Mouse (Mus musculus) MEL (cell line): ENCODE measurements at regions not wholly inside any gene's neighbourhood (a gene's known extent, or its start where the extent isn't known, plus 50 kb on each side); places are given as distances from the start of the nearest gene placed in this dataset.

Source experiments
- DNase-seq: peaks from one replicate; pipeline ENCODE4 v3.0.0; 2011; ENCODE audit warnings: low read depth, low spot score
- H3K27ac ChIP-seq: 2 replicates; pipeline ENCODE4 v1.5.1; 2012; ENCODE audit warnings: low read depth, mild to moderate bottlenecking, control low read depth, low read length, moderate library complexity; ENCODE audit not compliant: control insufficient read depth
- H3K27me3 ChIP-seq, 2 experiments: fragments of 150-350 bp in 1 of 2; sonication (generic) in 1 of 2; 2 replicates each; pipeline ENCODE4 v1.6.1; 2012; ENCODE audit warnings: low read length in 2 of 2, mild to moderate bottlenecking in 2 of 2, improper control_type of control experiment in 1 of 2, moderate library complexity in 1 of 2; ENCODE audit not compliant: insufficient read depth in 2 of 2, control insufficient read depth in 1 of 2
- H3K36me3 ChIP-seq, 2 experiments: 2 replicates each; pipeline ENCODE4 v1.6.1; 2012 to 2014; ENCODE audit warnings: low read length in 2 of 2, improper control_type of control experiment in 1 of 2, inconsistent platforms in 1 of 2, mild to moderate bottlenecking in 1 of 2; ENCODE audit not compliant: insufficient read depth in 2 of 2, control insufficient read depth in 1 of 2
- H3K4me1 ChIP-seq, 2 experiments: fragments of 150-350 bp in 1 of 2; sonication (generic) in 1 of 2; 2 replicates each; pipeline ENCODE4 v1.6.1; 2012; ENCODE audit warnings: low read length in 2 of 2, improper control_type of control experiment in 1 of 2, mild to moderate bottlenecking in 1 of 2; ENCODE audit not compliant: insufficient read depth in 2 of 2, control insufficient read depth in 1 of 2
- H3K4me3 ChIP-seq, 2 experiments: fragments of 150-350 bp in 1 of 2; sonication (generic) in 1 of 2; 2 replicates each; pipeline ENCODE4 v1.5.1; 2012; ENCODE audit warnings: low read depth in 2 of 2, low read length in 2 of 2, mild to moderate bottlenecking in 2 of 2, moderate library complexity in 2 of 2, control low read depth in 1 of 2, improper control_type of control experiment in 1 of 2; ENCODE audit not compliant: control insufficient read depth in 1 of 2, insufficient read depth in 1 of 2
- H3K79me2 ChIP-seq: 2 replicates; pipeline ENCODE4 v1.6.1; 2012; ENCODE audit warnings: mild to moderate bottlenecking, low read length, moderate library complexity; ENCODE audit not compliant: control insufficient read depth, poor library complexity, insufficient read depth
- H3K9ac ChIP-seq: 2 replicates; pipeline ENCODE4 v1.6.1; 2012; ENCODE audit warnings: low read depth, mild to moderate bottlenecking, control low read depth, low read length, moderate library complexity; ENCODE audit not compliant: control insufficient read depth, poor library complexity, severe bottlenecking
- H3K9me3 ChIP-seq: fragments of 150-350 bp; sonication (generic); replicated peaks from 2 replicates; pipeline ENCODE4 v1.6.1; 2012; ENCODE audit warnings: mild to moderate bottlenecking, low read length, improper control_type of control experiment, moderate library complexity; ENCODE audit not compliant: insufficient read depth
- BHLHE40 ChIP-seq: IDR thresholded peaks from 2 replicates; pipeline ENCODE4 v1.6.1; 2012; ENCODE audit warnings: low read depth, mild to moderate bottlenecking, inconsistent platforms, low read length, improper control_type of control experiment, borderline replicate concordance
- CHD1 ChIP-seq: IDR thresholded peaks from 2 replicates; pipeline ENCODE4 v1.6.1; 2012; ENCODE audit warnings: low read depth, mild to moderate bottlenecking, inconsistent platforms, low read length, improper control_type of control experiment
- E2F4 ChIP-seq: IDR thresholded peaks from 2 replicates; pipeline ENCODE4 v1.6.1; 2011; ENCODE audit warnings: low read depth, low read length, improper control_type of control experiment, borderline replicate concordance
- ELF1 ChIP-seq: IDR thresholded peaks from 2 replicates; pipeline ENCODE4 v1.6.1; 2014; ENCODE audit warnings: low read depth, mild to moderate bottlenecking, inconsistent platforms, low read length, improper control_type of control experiment, moderate library complexity
- EP300 ChIP-seq, 2 experiments: IDR thresholded peaks; 2 replicates each; pipeline ENCODE4 v1.6.1; 2011; ENCODE audit warnings: improper control_type of control experiment in 2 of 2, low read length in 2 of 2, low read depth in 1 of 2, mild to moderate bottlenecking in 1 of 2
- ETS1 ChIP-seq: IDR thresholded peaks from 2 replicates; pipeline ENCODE4 v1.6.1; 2012; ENCODE audit warnings: low read depth, mild to moderate bottlenecking, inconsistent platforms, low read length, improper control_type of control experiment, moderate library complexity
- GATA1 ChIP-seq: IDR thresholded peaks from 2 replicates; pipeline ENCODE4 v1.6.1; 2011; ENCODE audit warnings: low read depth, low read length, improper control_type of control experiment
- HCFC1 ChIP-seq: IDR thresholded peaks from 2 replicates; pipeline ENCODE4 v1.6.1; 2012; ENCODE audit warnings: low read depth, mild to moderate bottlenecking, inconsistent platforms, low read length, improper control_type of control experiment, moderate library complexity
- JUND ChIP-seq: IDR thresholded peaks from 2 replicates; pipeline ENCODE4 v1.6.1; 2011; ENCODE audit warnings: low read depth, mild to moderate bottlenecking, improper control_type of control experiment, low read length
- KAT2A ChIP-seq: conservative IDR thresholded peaks from 2 replicates; pipeline ENCODE4 v1.6.1; 2012; ENCODE audit warnings: low read depth, low read length, improper control_type of control experiment, inconsistent platforms
- MAX ChIP-seq: IDR thresholded peaks from 2 replicates; pipeline ENCODE4 v1.6.1; 2011; ENCODE audit warnings: low read length, improper control_type of control experiment
- MEF2A ChIP-seq: IDR thresholded peaks from 2 replicates; pipeline ENCODE4 v1.6.1; 2014; ENCODE audit warnings: low read depth, mild to moderate bottlenecking, inconsistent platforms, low read length, improper control_type of control experiment; ENCODE audit not compliant: poor library complexity, insufficient replicate concordance, severe bottlenecking; ENCODE audit errors: extremely low read depth
- MXI1 ChIP-seq: IDR thresholded peaks from 2 replicates; pipeline ENCODE4 v1.6.1; 2011; ENCODE audit warnings: mild to moderate bottlenecking, low read depth, low read length, improper control_type of control experiment
- MYB ChIP-seq: IDR thresholded peaks from 2 replicates; pipeline ENCODE4 v1.6.1; 2011; ENCODE audit warnings: mild to moderate bottlenecking, low read depth, low read length, improper control_type of control experiment
- NRF1 ChIP-seq: IDR thresholded peaks from 2 replicates; pipeline ENCODE4 v1.6.1; 2014; ENCODE audit warnings: low read depth, mild to moderate bottlenecking, inconsistent platforms, low read length, improper control_type of control experiment, moderate library complexity; ENCODE audit not compliant: poor library complexity, insufficient read depth, severe bottlenecking
- POLR2AphosphoS5 ChIP-seq: IDR thresholded peaks from 2 replicates; pipeline ENCODE4 v1.6.1; 2012; ENCODE audit warnings: low read depth, borderline replicate concordance, mild to moderate bottlenecking, inconsistent platforms, low read length, moderate library complexity, mixed read lengths
- RAD21 ChIP-seq: IDR thresholded peaks from 2 replicates; pipeline ENCODE4 v1.6.1; 2011; ENCODE audit warnings: mild to moderate bottlenecking, low read depth, low read length, improper control_type of control experiment
- SMC3 ChIP-seq: IDR thresholded peaks from 2 replicates; pipeline ENCODE4 v1.6.1; 2011; ENCODE audit warnings: low read depth, low read length, improper control_type of control experiment
- TCF12 ChIP-seq: IDR thresholded peaks from 2 replicates; pipeline ENCODE4 v1.6.1; 2014; ENCODE audit warnings: low read depth, mild to moderate bottlenecking, inconsistent platforms, low read length, improper control_type of control experiment, moderate library complexity
- UBTF ChIP-seq: IDR thresholded peaks from 2 replicates; pipeline ENCODE4 v1.6.1; 2012; ENCODE audit warnings: low read depth, mild to moderate bottlenecking, inconsistent platforms, low read length, improper control_type of control experiment, moderate library complexity, borderline replicate concordance; ENCODE audit not compliant: insufficient read depth
- USF2 ChIP-seq, 2 experiments: IDR thresholded peaks; 2 replicates each; pipeline ENCODE4 v1.6.1; 2011 to 2012; ENCODE audit warnings: improper control_type of control experiment in 2 of 2, low read length in 2 of 2, borderline replicate concordance in 1 of 2, inconsistent platforms in 1 of 2, low read depth in 1 of 2, mild to moderate bottlenecking in 1 of 2; ENCODE audit not compliant: insufficient read depth in 1 of 2
- ZKSCAN1 ChIP-seq: IDR thresholded peaks from 2 replicates; pipeline ENCODE4 v1.6.1; 2012; ENCODE audit warnings: low read depth, mild to moderate bottlenecking, inconsistent platforms, low read length, improper control_type of control experiment, moderate library complexity
- ZMIZ1 ChIP-seq: IDR thresholded peaks from 2 replicates; pipeline ENCODE4 v1.6.1; 2012; ENCODE audit warnings: low read depth, mild to moderate bottlenecking, inconsistent platforms, low read length, improper control_type of control experiment, moderate library complexity
- ZNF384 ChIP-seq: IDR thresholded peaks from 2 replicates; pipeline ENCODE4 v1.6.1; 2012; ENCODE audit warnings: low read depth, mild to moderate bottlenecking, inconsistent platforms, low read length, improper control_type of control experiment

GRCm38 (mm10) chr1:141974329-141974728 lies 1666.1 kb upstream of the B3galt2 start:
- Histone ChIP-seq H3K4me3 (no peak overlapping the region), H3K27me3 (no peaks in the 10 kb centered on the region), H3K4me1 (no peaks in the 10 kb centered on the region), H3K27ac (no peak overlapping the region), H3K9ac (no peak overlapping the region), H3K79me2 (no peaks in the 10 kb centered on the region), H3K9me3 (no peaks in the 10 kb centered on the region), H3K36me3 (no peaks in the 10 kb centered on the region)
- DNase-seq, result no peak
- TF ChIP-seq POLR2AphosphoS5 (no peak), GATA1 (no peak), CHD1 (no peak), RAD21 (no peak), ZNF384 (no peak), ELF1 (no peak), MYB (no peak), USF2 (IDR thresholded peaks at IDR 0.05; ENCODE audit: borderline replicate concordance in 1 of 2, insufficient read depth in 1 of 2, low read depth in 1 of 2, low read length in 2 of 2) (no peak)

- no peaks in the 10 kb centered on the region for H3K79me2 ChIP-seq
- no peaks in the 10 kb centered on the region for H3K27me3 ChIP-seq
- DNase-seq, result no peak
- H3K4me3 ChIP-seq, result no peak overlapping the region
- no peaks in the 10 kb centered on the region for H3K9me3 ChIP-seq
- no peaks in the 10 kb centered on the region for H3K4me1 ChIP-seq
- TF ChIP-seq POLR2AphosphoS5 (no peak), ETS1 (no peak), E2F4 (no peak), ZMIZ1 (no peak), MEF2A (no peak), UBTF (no peak), MAX (no peak), HCFC1 (no peak), BHLHE40 (no peak), EP300 (IDR thresholded peaks at IDR 0.05; ENCODE audit: low read depth in 1 of 2, low read length in 2 of 2) (no peak), KAT2A (no peak), MXI1 (no peak), CHD1 (no peak), SMC3 (no peak), NRF1 (no peak), ZKSCAN1 (no peak), JUND (no peak), TCF12 (no peak)
- no peak overlapping the region for H3K9ac ChIP-seq
- no peaks in the 10 kb centered on the region for H3K36me3 ChIP-seq
- no peak overlapping the region for H3K27ac ChIP-seq
These were observed 1640.7 kb upstream of the B3galt2 start for GRCm38 (mm10) chr1:141999769-142000168.
